Mouse (Mus musculus): ENCODE measurements around the gene Stbd1.

Gene Stbd1

DNA sequence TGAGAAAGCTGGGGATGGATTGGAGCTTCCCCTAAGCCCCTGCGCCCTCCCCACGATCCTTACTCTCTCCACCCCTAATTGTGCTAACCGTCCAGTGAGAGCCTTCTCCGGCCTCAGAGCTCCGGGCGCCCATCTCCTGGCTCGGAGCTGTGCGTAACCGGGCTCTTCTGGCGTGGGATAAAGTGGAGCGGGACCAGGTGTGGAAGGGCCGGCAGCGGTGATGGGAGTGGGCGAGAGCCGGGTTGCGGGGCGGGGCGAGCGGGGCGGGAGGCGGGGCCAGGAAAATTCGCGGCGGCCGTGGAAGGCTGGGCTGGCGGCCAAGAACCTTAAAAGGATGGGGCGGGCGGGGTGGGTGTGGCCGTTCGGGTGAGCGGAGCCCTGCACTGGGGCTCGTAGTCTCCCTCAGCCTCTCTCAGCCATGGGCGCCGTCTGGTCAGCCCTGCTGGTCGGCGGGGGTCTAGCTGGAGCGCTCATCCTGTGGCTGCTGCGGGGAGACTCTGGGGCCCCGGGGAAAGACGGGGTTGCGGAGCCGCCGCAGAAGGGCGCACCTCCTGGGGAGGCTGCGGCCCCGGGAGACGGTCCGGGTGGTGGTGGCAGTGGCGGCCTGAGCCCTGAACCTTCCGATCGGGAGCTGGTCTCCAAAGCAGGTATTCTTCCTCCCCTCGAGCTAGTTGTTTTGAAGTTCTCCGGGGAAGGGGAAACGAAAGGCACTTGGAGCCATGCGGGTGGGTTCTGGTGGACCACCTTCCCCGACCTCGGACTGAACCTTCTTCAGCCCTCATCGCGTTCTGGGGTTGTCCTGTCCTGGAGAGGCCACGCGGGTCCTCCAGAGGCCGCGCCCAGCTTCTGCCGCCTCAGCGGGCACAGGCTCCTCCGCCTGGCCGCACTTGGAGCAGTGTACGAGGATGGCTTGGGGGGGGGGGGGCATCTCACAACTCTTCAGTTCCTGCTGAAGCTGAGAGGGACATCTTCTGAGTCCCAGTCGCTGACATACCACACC is at the start of gene Stbd1:
Gene Stbd1, plus strand, starts transcription at position 351 of the 1,000 bp plus-strand sequence.
- in situ Hi-C loops (cut with MboI, MseI), result no loop called here

DNA sequence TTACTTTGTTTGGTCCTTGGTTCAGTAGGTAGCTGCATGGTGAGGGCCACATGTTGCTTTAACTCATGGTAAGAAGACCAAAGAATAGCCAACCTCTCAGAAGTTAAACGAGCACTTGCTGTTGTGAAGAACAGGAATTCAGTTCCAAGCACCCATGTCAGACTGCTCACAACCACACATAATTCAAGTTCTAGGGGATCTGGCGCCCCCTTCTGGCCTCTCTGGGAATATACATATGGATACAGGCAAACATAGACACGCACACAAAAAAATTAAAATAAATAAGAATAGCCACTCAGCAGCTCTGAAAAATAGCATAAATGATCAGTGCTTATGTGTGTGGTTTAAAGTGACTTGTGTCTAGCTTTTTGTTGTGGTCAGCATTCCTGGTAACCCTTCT is 48.9 kb upstream of the Stbd1 start:
- in situ Hi-C loops (cut with MboI, MseI), result loop anchor here in 1 of 2 experiments (5.0 kb wide), 1 partner anchor 87 kb away; no protein-coding TSS in a partner anchor

DNA sequence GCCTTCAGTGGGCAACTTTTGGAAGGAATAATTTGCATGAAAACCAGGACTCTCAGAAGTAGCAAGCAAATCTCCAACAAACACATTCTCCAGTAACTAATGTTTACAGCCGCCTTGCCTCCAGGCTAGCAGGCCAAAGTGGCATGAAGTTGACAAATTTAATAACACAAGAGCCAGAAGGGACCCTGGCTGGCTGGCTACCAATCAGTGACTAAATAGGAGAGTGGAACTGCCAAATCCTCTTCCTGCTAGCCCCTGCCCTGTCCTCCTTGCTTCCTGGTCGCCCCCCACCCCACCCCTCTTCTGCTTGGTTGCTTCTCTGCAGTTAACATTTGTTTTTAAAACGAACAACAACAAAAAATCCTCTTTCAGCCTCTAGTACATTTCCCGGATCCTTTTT is 48.4 kb upstream of the Stbd1 start:
- in situ Hi-C loops (cut with MboI, MseI), result loop anchor here in 1 of 2 experiments (5.0 kb wide), 1 partner anchor 87 kb away; no protein-coding TSS in a partner anchor

DNA sequence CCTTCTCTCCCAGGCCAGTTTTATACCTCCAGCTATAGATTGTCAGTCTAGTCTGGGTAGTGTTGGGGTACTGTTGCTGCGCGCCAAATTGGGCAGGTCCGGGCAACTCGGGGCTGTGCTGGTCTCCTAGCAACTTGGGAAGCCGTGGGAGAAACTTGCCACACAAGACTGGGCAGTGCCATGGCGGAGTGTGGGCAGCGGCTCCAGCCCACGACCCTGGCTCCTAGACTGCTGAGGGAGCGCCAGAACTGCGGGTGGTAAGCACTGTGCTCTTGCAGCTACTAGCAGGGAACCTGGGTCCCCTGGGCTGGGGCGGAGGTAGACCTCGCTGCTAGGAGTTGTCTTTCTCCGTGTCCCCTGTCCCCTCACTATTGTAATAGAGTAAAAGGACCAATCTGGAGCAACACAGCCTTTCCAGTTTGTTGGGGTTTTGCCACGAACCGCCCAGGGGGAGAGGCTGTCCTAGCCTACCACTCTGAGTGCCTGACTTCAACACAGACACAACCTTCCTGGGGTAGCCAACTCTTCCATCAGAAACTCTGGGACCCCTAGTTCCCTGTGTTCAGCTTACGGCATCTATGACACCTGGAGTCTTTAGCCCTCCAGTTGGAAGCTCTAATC is 47.8 kb upstream of the Stbd1 start, which contains the start of gene Fam47e:
Gene Fam47e, plus strand, starts transcription at position 179 of the 621 bp plus-strand sequence.
- in situ Hi-C loops (cut with MboI, MseI), result loop anchor here (5.0 kb wide), 2 partner anchors 88 to 93 kb away; no protein-coding TSS in a partner anchor

DNA sequence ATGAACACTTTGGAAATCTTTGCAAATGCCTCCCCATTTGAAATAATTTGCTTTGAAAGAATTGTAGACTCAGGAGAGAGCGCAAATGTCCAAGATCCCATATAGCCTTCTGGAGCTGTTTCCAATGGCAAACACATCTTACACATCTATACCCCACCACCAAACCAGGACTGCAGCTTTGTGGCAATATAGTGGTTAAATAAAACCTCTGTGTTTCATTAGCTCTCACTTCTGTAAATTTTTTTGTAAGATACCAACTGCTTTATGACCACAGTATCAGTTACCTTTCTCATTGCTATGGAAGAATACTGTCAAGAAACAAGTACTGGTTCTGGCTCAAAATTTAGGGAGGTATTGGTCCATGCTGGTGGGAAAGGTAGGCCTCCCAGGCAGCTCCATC is 46.9 kb upstream of the Stbd1 start:
- in situ Hi-C loops (cut with MboI, MseI), result loop anchor here in 1 of 2 experiments (5.0 kb wide), 1 partner anchor 94 kb away; no protein-coding TSS in a partner anchor

DNA sequence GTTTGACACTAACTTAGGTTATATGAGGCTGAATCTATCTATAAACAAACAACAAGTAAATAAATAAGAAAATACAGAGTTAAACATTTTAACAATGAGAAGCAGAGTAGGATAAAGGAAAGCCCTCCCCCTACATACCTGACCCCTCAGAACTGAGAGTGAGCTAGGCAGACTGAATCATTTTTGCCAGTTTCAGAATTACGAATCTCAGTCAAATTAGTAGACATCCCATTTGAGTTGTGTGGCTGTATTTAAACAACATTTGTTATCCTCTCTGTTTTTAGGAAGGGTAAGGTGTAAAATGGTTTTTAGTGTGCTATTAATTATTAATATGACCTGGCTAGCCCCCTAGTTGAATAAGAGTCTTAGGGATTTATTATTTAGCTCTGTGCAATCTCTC is 45.3 kb upstream of the Stbd1 start:
- in situ Hi-C loops (cut with MboI, MseI), result loop anchor here in 1 of 2 experiments (5.0 kb wide), 1 partner anchor 95 kb away; no protein-coding TSS in a partner anchor

DNA sequence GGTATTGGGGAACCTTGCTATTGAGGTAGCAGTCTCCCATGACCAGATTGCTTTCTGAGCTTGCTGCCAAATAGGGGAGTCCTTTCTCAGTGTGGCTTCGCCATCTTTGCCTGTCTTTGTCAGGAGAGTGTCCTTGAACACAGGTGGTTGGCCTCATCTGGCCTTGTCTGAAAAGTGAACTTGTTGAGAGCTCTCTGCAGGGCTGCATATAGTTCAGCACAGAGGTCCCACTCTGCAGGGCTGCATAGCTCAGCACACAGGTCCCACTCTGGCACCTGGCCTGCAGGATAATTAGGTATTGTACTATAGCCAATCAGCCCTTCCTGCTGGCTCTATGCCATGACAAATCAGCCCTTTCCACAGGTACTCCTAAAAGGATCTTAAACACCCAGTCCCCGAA is 42.6 kb upstream of the Stbd1 start:
- in situ Hi-C loops (cut with MboI, MseI), result no loop called here

DNA sequence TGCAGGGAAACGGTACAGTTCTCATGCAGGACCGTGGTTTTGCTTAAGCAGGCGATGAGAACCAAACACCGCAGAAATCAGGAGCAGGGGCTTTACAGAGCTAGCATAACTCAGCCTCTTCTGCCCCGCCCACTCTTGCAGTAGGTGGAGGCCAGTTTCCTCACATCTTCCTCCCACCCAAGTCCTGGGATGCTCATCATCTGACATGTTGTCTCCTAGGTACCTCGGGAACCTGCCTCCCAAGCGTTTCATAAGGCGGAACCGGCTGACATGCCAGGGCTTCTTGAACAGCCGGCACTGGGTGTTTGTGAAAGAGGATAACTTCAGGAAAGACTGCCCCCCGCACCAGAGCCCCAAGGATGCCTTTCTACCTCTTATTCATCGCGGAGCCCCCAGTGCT is 40.8 kb upstream of the Stbd1 start:
- in situ Hi-C loops (cut with MboI, MseI), result no loop called here

DNA sequence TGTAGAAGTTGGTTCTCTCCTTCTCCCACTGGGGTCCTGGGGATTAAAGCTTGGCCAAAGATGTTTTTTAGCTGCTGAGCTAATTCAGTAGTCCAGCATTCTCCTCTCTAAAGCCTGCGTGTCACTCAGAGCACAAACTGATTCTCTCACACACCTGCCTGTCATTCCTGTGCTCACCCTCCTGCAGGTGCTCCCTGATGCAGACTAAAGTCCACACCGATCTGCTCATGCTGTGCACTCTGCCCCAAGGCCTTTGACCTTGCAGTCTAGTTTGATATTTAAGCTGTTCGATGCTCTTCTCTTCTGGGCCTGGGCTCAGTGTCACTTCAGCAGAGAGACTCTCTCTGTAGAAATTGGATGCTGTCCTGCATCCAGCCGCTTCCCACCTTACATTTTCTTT is 31.6 kb upstream of the Stbd1 start:
- in situ Hi-C loops (cut with MboI, MseI), result no loop called here

DNA sequence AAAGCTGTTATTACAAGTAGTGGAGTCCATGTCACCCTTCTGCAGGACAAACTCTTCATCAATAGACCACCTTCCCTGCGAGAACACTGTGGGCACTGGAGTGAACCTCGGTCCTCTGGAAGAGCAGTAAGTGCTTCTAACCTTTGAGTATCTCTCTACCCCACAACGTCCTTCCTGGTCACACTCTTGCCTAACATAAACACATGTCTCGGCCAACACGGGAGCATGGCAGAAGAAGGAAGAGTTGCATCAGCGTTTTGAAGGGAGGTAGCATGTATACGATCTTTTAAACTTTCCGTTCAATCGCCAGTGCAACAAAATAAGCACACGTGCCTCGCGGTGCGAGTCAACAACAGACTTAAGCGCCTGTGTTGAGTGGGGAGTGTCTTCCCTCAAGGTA is 23.3 kb upstream of the Stbd1 start:
- in situ Hi-C loops (cut with MboI, MseI), result no loop called here

DNA sequence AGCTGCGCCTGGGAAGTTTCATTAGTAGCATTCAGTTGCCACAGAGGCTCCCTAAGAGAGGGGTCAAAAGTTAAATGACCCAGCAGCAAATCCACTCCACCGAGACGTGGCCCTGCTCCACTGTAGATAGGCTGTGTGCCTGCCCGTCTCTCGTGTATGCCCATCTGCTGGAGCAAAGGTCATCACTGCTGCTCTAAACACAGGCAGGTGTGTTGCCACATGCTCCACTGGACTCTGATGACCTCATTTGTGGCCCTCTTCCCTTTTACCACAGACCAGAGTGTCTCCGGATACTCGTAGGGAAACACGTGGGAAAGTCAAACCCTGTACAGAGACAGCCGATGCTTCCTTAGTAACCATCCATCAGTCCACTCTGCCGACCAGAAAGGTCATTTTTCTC is 16.9 kb upstream of the Stbd1 start:
- in situ Hi-C loops (cut with MboI, MseI), result no loop called here

DNA sequence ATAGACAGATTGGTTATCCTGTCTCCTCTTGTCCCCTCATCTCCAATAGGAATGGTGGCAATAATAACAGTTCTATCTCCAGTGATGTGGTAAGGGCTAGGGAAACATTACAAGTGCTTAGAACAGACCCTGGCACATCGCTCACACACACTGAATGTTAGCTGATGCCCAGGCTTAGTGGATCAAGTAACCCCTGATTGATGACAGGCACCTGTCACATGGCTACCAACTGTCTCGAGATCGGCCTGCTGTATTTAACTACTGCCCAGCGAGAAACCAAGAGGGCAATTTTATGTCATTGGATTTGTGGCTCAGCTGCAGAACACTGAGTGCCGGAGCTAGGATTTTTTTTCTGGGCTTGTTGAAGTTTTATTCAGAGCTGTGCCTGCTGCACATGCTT is 7.8 kb upstream of the Stbd1 start:
- in situ Hi-C loops (cut with MboI, MseI), result no loop called here

DNA sequence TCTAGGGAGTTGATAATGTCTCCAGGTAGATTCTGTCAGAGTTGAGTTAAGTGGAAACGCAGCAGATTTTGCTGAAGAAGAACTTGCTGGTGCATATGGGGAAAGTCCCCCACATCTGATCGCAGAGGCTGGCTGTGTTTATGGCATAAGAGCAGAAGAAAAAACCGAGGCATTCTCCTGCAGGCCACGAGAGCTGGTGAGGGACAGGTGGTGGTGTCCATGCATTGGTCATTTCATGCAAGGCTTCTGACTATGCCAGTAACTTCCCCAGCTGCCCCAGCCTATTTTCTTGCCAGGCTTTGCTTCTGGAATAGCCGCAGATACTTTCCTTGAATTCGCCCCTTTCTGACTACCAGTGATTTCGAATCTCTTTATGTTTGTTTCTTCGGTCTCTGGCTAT is 6.0 kb upstream of the Stbd1 start:
- in situ Hi-C loops (cut with MboI, MseI), result no loop called here

DNA sequence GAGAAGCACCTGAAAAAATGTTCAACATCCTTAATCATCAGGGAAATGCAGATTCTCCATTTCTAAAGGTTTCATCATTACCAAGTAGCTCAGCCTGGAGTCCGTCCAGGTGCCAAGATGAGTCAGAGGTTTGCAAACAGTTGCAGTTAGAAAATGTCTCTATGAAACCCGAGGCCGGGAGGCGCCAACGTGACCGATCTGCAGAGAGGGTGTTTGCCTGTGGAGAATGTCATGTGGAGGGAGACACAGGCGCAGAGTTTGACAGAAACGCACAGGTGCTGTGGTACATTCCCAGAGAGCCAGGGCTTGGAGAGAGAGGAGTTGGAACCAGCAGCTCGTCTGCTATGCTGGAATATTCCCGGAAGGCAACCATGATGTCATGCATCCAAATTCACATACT is 3.8 kb upstream of the Stbd1 start:
- in situ Hi-C loops (cut with MboI, MseI), result no loop called here

DNA sequence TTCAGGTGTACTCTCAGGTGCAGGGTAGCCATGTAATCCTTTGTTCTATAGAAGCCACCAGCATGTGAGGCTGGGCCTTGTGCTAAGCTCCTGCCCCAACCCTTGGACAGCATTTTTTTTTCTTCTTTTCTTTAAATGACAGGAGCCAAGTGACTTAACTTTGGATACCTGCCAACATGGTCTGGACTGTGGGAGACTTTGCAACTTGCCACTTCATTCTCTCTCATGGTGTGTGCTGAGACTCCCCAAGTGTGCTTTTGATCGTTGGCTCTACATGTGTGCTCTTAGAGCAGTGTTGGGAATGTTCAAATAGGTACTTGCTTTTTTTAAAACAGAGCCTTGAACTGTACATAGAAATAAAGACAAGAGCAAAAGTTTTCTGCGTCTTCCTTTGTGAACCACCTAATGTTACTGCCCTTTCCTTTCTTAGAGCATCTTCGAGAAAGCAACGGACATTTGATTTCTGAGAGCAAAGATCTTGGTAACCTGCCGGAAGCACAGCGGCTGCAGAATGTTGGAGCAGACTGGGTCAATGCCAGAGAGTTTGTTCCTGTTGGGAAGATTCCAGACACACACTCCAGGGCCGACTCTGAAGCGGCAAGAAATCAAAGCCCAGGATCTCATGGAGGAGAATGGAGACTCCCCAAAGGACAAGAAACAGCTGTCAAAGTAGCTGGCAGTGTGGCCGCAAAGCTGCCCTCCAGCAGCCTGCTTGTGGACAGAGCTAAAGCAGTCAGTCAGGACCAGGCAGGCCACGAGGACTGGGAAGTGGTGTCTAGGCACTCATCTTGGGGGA is 1.8 kb downstream of the Stbd1 start:
- in situ Hi-C loops (cut with MboI, MseI), result no loop called here

DNA sequence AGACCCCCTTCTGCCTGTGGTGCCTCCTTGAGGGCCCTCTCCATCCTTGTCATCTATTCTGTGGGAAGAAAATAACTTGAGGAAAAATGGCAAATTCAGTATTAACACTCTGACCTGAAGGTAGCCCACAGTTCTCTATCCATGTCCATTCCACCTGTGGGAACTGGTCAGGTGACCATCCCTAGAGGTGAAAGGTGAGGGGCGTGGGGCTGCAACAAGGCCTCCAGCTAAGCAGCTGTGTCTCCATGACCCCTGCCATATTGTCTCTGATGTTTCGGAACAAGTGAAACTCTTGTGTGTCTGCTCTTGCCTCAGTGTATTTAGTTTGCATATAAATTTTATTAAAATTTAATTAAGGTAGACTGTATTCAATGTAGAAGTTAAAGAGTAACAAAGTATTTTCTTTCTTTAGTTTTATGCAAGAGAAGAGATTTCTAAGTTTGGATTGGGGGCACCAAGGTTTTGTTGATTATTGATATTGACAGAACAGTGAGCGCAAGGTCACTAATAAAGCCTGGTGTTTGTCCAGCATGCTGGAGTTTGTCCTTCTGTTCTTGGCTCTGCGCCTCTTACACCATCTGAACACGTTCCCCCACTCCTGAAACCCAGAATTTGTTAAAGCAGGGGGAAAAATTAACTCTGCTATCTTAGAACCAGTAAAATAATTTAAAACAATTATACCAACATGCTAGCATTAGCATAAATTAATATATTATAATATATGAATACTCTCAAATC is 4.8 kb downstream of the Stbd1 start:
- in situ Hi-C loops (cut with MboI, MseI), result no loop called here

DNA sequence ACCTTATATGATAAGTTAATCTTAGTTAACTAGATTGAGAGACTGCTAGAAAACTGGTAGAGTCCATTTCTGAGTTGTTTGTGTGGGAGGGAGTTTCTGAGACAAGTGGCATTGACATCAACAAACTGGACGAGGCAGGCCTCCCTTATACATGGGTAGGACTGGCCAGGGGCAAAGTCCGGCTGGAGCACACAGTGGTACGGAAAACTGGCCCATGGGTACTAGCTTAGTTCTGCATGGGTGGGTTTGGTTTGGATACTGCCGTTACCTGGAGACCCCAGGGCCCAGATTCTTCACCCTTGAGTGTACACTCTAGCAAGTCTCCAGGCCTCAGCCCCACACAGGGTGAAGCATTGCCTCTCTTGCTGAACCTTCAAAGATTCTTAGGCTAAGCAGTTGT is 9.9 kb downstream of the Stbd1 start:
- in situ Hi-C loops (cut with MboI, MseI), result no loop called here

DNA sequence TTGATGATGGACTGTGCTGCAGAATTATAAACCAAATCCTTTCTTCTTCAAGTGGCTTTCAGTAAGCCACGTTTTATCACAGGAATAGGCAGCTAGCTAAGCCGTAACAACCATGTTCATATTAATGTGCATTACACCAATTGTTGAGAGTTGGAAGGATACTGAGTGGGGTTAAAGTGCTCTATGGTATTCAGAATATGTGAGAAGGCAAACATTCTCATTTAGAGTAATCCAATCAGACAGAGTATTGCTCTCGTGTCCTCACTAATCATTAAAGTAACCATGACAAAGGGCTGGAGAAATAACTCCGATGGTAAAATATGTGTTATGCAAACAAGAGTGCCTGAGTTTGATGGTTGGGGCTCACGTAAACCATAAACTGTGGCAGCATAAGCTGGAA is 19.0 kb downstream of the Stbd1 start:
- in situ Hi-C loops (cut with MboI, MseI), result no loop called here

DNA sequence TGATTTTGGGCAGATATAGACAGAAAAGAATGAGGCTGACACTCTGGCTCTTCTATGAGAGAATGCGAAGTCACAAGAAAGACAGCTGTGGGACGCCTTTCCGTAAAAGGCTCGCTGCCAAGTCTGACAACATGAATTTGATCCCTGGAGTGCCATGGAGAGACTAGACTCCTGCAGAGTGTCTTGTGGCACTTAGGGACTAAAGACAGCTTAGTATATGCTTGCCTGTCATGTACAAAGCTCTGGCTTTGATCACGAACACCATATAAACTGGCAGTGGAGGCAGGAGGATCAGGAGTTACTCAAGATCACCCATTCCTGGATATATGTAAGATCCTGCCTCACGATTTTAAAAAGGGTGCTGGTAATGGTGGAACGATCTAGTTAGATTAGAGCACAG is 25.1 kb downstream of the Stbd1 start:
- in situ Hi-C loops (cut with MboI, MseI), result no loop called here

DNA sequence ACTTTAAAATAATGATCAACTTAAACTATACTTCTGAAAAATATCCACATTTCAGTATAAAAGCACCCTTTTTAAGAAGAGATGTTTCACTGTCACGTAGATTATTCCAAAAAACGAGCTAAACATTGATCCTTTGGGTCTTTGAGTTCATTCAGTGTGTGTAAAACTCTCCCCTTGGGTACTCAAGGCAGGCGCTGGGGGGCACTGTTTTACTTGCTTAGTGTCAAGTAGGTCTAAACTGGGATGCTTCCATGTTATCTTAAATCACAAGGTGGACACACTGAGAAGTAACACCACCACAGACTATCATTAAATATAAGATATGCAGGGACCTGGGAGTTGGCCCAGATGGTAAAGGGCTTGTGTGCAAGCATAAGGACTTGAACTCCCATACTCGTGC is 30.7 kb downstream of the Stbd1 start:
- in situ Hi-C loops (cut with MboI, MseI), result no loop called here

DNA sequence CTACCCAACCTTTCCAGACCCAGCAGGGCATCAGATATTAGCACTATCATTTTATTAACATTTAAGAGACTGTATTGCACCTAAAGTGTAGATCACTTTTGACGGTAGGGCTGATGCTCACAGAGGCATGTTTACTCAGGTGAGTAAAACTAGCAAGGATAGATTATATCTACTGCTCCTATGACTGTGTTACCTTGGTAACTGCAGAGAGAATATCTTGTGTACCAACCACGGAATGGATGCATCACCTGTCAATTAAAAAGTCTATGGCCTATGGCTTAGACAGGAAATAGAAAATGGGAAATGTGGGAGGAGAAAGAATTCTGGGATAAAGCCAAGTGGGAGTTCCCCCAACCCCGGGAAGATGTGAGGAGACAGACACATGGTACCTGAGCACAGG is 32.1 kb downstream of the Stbd1 start:
- in situ Hi-C loops (cut with MboI, MseI), result no loop called here

Data from T-helper 17 cell (primary cell).